Mouse (Mus musculus): ENCODE data around the gene Gm16181. TPM values are rescaled to one million over a fixed set of nuclear protein-coding genes. Genes with fewer than 3 reads are reported as not detected.
"Not testable (repeated sequence)": the region's sequence is repeated elsewhere in the genome, so short reads cannot be mapped to it uniquely, and the experiment has no call there.

Gene Gm16181
- polyA plus RNA-seq, 1 experiment from 2014 or later, result 0.79 TPM

DNA sequence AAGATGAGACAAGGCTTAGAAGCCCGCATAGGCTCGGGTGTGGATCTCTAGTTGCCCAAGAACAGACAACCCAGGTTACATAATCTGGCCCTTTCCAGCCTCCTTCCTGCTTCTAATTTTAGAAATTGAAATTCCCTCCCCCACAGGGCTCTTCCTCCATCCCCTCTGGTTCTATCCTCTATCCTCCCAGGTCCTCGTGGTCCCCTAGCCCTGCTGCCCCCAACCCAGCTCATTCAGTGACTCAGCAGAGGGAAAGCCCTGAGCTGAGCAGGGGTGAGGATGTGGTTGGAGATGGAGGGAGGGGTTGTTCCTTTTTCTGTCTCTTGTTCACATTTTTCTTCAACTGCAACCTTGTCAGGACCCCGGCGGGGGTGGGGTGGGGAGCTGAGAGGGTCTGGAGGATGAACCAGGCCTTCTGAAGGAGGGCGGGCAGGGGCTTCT is 1.0 kb upstream of the Gm16181 start:
- no peak overlapping the region for H3K4me2 ChIP-seq (replicated peaks)
- H3K27me3 ChIP-seq, result no peaks in the 10 kb centered on the region
- H3K27ac ChIP-seq, result no peak overlapping the region
- ATAC-seq, result no peak
- no peaks in the 10 kb centered on the region for H3K9me3 ChIP-seq
- H3K4me3 ChIP-seq (replicated peaks), result no peak overlapping the region
- H3K36me3 ChIP-seq, result peaks cover 37% of the 10 kb centered on the region
- 93% methylated on average over 6 of the region's 6 CpGs for WGBS
- no peak overlapping the region for H3K9ac ChIP-seq (replicated peaks)
- H3K4me1 ChIP-seq (replicated peaks), result no peaks in the 10 kb centered on the region

DNA sequence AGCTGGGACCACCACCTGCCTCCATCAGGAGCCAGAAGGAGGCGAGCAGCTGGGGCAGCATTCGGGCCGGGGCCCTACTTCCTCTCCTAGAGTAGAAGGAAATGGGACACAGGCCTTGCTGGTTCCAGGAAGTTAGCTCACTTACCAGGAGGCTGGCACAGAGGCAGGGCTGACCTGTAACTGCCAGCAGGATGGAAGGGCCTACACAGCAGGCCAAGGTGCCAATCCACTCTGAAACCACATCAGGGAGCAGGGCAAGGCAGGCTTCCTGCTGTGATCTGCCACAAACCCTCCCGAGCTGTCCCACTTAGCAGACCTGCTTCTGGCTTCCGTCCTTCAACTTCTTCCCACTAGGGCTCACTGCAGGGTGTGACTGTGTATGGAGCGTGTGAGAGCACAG is 1.7 kb downstream of the Gm16181 start:
- Histone ChIP-seq H3K27ac (no peak overlapping the region), H3K4me3 (replicated peaks) (no peak overlapping the region), H3K9ac (replicated peaks) (no peak overlapping the region), H3K4me2 (replicated peaks) (no peak overlapping the region), H3K9me3 (no peaks in the 10 kb centered on the region), H3K36me3 (peaks cover 51% of the 10 kb centered on the region), H3K4me1 (replicated peaks) (no peaks in the 10 kb centered on the region), H3K27me3 (no peaks in the 10 kb centered on the region)
- 80% methylated on average over 6 of the region's 6 CpGs for WGBS
- no peak for ATAC-seq

DNA sequence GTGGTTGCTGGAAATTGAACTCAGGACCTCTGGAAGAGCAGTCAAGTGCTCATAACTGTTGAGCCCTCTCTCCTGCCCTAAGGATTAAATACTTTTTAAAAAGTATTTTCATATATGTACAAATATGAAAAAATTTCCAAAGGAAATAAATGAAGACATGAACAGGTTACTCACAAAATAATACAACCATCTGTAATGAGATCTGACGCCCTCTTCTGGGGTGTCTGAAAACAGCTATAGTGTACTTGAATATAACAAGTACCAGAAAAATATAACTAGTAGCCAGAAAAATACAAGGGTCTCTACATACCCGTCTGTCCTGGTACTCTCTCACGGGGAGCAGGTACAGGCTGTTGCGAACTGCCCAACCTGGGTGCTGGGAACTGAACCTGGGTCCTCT is 4.0 kb downstream of the Gm16181 start:
- H3K36me3 ChIP-seq, result peaks cover 64% of the 10 kb centered on the region
- H3K27me3 ChIP-seq, result no peaks in the 10 kb centered on the region
- WGBS, result 93% methylated on average over 4 of the region's 4 CpGs
- no peak overlapping the region for H3K4me3 ChIP-seq (replicated peaks)
- no peak overlapping the region for H3K27ac ChIP-seq
- H3K4me2 ChIP-seq (replicated peaks), result no peak overlapping the region
- H3K9ac ChIP-seq (replicated peaks), result no peak overlapping the region
- H3K9me3 ChIP-seq, result no peaks in the 10 kb centered on the region
- no peaks in the 10 kb centered on the region for H3K4me1 ChIP-seq (replicated peaks)
- no peak for ATAC-seq

DNA sequence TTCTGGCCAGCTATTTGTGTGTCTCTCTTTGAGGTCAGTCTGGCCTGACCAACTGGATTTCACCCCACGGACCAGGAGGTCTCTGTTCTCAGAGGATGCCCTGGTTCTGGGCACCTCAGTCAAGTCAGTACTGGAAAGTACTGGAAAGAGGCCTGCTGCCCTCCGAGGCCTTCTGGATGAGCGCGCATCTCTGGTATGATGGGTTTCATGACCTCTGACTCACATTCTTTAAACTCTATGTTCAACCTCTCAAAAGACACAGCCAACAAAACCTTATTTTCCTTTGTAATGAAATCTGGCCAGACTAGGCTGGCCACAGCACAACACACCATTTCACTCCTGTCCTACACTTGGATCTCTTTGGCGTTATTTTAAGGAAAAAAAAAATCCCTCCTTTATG is 4.8 kb downstream of the Gm16181 start:
- H3K9ac ChIP-seq (replicated peaks), result no peak overlapping the region
- no peaks in the 10 kb centered on the region for H3K4me1 ChIP-seq (replicated peaks)
- ATAC-seq, result no peak
- H3K36me3 ChIP-seq, result peaks cover 63% of the 10 kb centered on the region
- H3K27ac ChIP-seq, result no peak overlapping the region
- no peaks in the 10 kb centered on the region for H3K27me3 ChIP-seq
- no peaks in the 10 kb centered on the region for H3K9me3 ChIP-seq
- H3K4me2 ChIP-seq (replicated peaks), result no peak overlapping the region
- H3K4me3 ChIP-seq (replicated peaks), result no peak overlapping the region
- 97% methylated on average over 5 of the region's 5 CpGs for WGBS

DNA sequence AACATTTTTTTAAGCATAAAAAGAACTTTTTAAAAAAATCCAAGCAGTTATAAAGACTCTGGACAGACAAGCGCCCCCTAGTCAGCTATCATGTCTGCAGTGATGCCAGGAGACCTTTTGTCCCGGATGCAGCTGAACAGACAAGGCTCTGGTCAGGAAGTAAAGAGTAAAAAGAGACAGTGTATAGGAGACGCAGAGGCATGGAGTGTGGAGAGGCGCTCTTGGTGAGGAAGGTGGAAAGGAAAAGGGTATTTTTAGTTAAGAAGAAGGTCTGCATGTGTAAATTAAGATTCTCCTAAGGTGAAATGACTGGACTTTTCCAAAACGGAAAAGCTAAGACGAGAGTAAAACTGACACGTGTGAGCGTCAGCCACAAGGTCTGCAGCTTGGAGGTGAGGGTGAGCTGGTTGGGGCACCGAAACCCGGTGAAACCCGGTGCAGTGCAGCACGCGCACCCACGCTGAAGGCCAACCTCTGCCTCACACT is 6.0 kb downstream of the Gm16181 start:
- no peak overlapping the region for H3K4me3 ChIP-seq (replicated peaks)
- ATAC-seq, result no peak
- no peak overlapping the region for H3K27ac ChIP-seq
- no peaks in the 10 kb centered on the region for H3K27me3 ChIP-seq
- H3K9me3 ChIP-seq, result no peaks in the 10 kb centered on the region
- peaks cover 62% of the 10 kb centered on the region for H3K36me3 ChIP-seq
- H3K4me1 ChIP-seq (replicated peaks), result peaks cover under 1% of the 10 kb centered on the region; the same call in 1 of the 2 replicates
- H3K4me2 ChIP-seq (replicated peaks), result no peak overlapping the region
- H3K9ac ChIP-seq (replicated peaks), result no peak overlapping the region
- WGBS, result 89% methylated on average over 14 of the region's 14 CpGs

DNA sequence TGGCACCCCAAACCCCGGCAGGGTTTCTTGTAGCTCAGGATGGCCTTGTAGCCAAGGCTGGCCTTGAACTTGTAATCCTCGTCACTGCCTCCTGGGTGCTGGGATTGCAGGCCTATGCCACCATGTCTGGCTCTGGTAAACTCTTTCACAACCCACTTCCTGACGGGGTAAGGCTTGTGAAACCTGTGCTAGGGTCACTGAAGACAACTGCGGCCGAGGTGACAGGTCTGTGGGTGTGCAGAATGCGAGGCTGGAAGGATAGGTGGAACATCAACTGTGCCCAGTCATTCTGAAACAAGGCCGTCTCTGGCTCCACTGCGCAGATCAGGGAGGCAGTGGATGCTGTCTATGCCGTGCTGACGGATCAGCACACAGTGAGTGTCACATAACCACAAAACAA is 10.4 kb downstream of the Gm16181 start:
- Histone ChIP-seq H3K27ac (no peak overlapping the region), H3K27me3 (no peaks in the 10 kb centered on the region), H3K4me3 (replicated peaks) (no peak overlapping the region), H3K4me2 (replicated peaks) (no peak overlapping the region), H3K9me3 (no peaks in the 10 kb centered on the region), H3K36me3 (peaks cover 49% of the 10 kb centered on the region), H3K4me1 (replicated peaks) (peaks cover 21% of the 10 kb centered on the region), H3K9ac (replicated peaks) (no peak overlapping the region)
- ATAC-seq, result no peak
- 95% methylated on average over 10 of the region's 10 CpGs for WGBS

DNA sequence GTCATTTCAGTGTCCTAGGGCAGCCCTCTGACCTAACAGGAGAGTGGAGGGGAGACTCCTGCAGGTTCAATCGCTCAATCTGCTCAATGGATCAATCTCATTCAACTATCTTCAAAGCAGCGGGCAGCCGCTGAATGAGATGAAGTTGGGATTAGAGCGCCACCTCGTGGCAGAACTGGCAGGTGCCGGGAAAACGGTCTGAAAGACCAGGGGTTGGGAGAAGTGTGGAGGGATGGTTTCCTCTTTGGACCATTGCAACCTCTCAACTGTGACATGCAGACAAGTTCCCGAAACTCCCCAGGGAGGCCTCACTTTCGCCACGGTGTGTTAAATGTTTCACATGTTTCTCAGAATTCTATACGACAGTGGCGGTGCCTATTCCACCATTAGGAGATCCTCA is 11.4 kb downstream of the Gm16181 start:
- ATAC-seq, result no peak
- H3K4me2 ChIP-seq (replicated peaks), result peak overlapping the region; percentile 23; the same call in 1 of the 2 replicates
- H3K9ac ChIP-seq (replicated peaks), result peak overlapping the region; percentile 32; the same call in 1 of the 2 replicates
- 12% methylated on average over 12 of the region's 12 CpGs for WGBS
- no peak overlapping the region; the same call in 1 of the 2 replicates for H3K4me3 ChIP-seq (replicated peaks)
- H3K27ac ChIP-seq, result no peak overlapping the region
- H3K4me1 ChIP-seq (replicated peaks), result peaks cover 28% of the 10 kb centered on the region
- peaks cover 45% of the 10 kb centered on the region for H3K36me3 ChIP-seq
- H3K9me3 ChIP-seq, result no peaks in the 10 kb centered on the region
- H3K27me3 ChIP-seq, result no peaks in the 10 kb centered on the region

DNA sequence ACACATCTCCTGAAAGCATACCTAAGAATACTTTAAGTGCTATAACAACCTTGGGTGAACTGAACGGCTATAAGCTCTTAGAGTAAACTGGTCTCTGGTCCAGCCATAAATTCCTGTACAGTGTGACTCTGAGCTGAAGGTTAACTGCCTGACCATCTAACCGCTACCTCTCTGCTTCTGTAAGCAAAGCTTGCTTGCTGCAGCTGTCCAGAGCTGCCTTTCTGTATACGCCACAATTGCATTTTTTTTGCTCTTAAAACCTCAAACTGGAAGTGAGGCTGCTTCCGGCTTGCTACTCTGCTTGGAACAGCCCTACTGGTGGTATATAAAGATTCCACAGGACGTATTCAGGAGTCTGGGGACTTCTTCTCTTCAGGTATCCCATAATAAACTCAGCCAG is 12.0 kb downstream of the Gm16181 start:
- WGBS, result 88% methylated on average over 5 of the region's 5 CpGs
- Histone ChIP-seq H3K4me1 (replicated peaks) (peaks cover 33% of the 10 kb centered on the region), H3K9ac (replicated peaks) (no peak overlapping the region), H3K4me3 (replicated peaks) (no peak overlapping the region), H3K4me2 (replicated peaks) (no peak overlapping the region), H3K27me3 (no peaks in the 10 kb centered on the region), H3K36me3 (peaks cover 39% of the 10 kb centered on the region), H3K9me3 (no peaks in the 10 kb centered on the region), H3K27ac (no peak overlapping the region)
- no peak for ATAC-seq

DNA sequence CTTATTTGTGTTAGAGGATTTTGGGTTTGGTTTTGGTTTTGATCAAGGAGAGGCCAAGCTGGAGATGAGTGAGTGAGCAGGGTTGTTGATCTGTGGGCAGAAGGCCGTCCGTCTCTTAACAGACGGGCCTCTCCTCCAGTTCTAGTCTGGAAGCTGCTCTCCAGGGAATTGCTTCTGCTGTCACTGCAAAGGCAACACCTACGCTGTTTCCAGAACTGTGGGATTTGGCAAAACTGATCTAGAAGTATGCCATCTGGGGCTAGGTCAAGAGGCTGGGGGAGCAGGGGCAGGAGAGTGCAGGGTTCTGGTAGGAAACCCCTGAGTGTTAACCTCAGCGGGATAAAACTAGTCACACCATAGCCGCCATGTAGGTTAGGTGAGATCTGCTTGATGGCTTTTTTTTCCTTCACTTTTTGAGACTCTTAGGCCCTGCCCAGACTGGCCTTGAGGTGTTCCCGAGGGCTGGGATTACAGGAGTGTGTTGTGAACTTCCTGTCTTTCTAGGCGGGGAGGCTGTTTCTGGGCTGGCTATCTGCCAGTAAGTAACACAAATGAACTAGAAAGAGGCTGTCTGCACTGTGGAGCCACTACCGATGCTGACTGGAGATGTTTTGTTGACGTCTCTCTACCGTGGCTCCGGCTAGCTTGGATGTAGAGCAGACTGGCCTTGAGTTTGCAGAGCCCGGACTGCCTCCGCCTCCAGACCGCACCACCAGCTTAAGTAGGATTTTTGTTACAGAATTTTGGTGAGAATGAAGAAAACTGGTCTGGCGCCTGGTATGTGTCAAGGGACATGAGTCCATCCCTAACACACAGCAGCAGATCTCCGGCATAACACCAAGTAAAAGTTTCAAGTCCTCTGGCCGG is 12.7 kb downstream of the Gm16181 start, which contains the start of gene Atp6v1g2:
Gene Atp6v1g2 (plus strand): TSS at position 547 of the 867 bp plus-strand sequence.
- Histone ChIP-seq H3K4me1 (replicated peaks) (peaks cover 33% of the 10 kb centered on the region), H3K27me3 (no peaks in the 10 kb centered on the region), H3K27ac (peak within 1 kb of the TSS; percentile 95; the same call in 1 of the 2 replicates), H3K4me3 (replicated peaks) (peak within 1 kb of the TSS; percentile 62), H3K36me3 (peaks cover 32% of the 10 kb centered on the region), H3K9me3 (no peaks in the 10 kb centered on the region), H3K9ac (replicated peaks) (peak within 1 kb of the TSS; percentile 86), H3K4me2 (replicated peaks) (peak within 1 kb of the TSS; percentile 96)
- ATAC-seq, result no peak
- 85% methylated on average over 18 of the region's 18 CpGs for WGBS

DNA sequence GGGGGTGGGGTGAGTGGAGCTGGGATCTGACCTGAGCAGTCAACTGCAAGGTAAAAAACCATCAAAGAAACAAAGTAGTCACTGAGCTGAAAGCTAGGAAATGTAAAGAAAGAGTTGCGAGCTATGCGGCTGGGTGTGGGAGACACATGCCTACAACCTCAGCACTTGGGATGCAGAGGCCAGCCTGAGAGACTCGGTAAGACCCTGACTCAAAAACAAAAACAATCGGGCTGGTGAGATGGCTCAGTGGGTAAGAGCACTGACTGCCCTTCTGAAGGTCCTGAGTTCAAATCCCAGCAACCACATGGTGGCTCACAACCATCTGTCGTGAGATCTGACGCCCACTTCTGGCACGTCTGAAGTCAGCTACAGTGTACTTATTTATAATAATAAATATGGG is 13.5 kb downstream of the Gm16181 start:
- not testable (repeated sequence) for H3K9ac ChIP-seq (replicated peaks); H3K9me3 ChIP-seq; H3K27ac ChIP-seq; ATAC-seq; H3K27me3 ChIP-seq
- WGBS, result 88% methylated on average over 7 of the region's 7 CpGs
- Histone ChIP-seq H3K4me1 (replicated peaks) (peaks cover 33% of the 10 kb centered on the region), H3K4me2 (replicated peaks) (peak overlapping the region; percentile 96), H3K36me3 (peaks cover 25% of the 10 kb centered on the region), H3K4me3 (replicated peaks) (peak overlapping the region; percentile 62; the same call in 1 of the 2 replicates)

DNA sequence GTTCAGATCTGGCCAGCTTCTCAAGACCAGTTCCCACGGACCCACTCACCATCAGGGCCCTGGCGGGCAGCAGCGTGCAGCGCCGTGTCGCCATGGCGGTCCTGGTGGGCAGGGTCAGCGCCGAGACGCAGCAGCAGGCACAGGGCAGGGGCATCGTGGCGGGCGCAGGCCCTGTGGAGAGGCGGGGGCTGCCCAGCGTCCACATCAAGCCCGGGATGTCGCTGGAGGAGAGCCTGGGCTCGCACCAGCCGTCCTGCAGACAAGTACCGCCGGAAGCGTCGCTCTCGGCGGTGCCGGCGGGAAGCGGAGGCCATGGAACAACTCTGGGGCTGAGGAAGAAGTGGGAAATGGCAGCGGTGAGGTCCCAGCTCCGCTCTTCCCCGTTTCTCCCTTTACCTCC is 14.3 kb downstream of the Gm16181 start:
- Histone ChIP-seq H3K9ac (replicated peaks) (peak overlapping the region; percentile 86), H3K9me3 (no peaks in the 10 kb centered on the region), H3K4me2 (replicated peaks) (peak overlapping the region; percentile 96), H3K4me1 (replicated peaks) (peaks cover 33% of the 10 kb centered on the region), H3K36me3 (peaks cover 16% of the 10 kb centered on the region), H3K4me3 (replicated peaks) (peak overlapping the region; percentile 62), H3K27ac (peak overlapping the region; percentile 95), H3K27me3 (no peaks in the 10 kb centered on the region)
- 8% methylated on average over 31 of the region's 31 CpGs for WGBS
- no peak for ATAC-seq

DNA sequence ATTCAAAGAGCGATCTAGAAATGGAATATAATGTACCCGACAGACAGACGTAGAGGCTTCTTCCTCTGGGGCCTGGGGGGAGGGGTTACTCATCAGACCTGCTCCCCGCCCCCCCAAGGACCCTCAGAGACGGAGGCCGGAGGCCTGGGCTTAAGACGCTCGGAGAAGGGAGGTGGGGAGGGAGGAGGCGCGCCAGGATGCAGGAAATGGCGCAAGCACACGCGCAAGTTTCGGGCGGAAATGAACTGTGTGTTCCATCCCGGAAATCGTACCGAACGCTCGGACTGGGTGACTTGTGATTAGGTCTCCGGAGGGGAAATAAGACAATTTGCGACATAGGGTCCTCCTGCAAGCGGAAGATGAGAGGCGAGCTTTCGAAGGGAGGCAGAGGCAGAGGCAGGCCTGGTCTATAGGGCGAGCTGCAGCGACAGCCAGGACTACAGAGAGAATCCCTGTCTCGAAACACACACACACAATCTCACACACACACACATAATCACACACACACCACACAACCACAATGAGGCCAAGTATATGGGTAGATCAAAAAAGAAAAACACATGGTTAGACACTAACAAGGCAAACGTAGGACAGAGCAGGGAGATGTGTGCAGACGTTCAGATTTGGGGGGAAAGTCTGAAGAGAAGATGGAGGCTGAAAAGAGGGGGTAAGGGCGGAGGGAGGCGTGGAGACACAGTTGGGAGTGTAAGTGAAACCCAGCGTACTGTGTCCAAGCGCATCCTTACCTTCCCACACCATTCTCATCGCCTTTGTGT is 15.2 kb downstream of the Gm16181 start, which contains the start of gene Nfkbil1:
Gene Nfkbil1 (minus strand): TSS at position 179 of the 776 bp plus-strand sequence.
- Histone ChIP-seq H3K4me3 (replicated peaks) (peak within 1 kb of the TSS; percentile 62), H3K9ac (replicated peaks) (peak within 1 kb of the TSS; percentile 86), H3K36me3 (peaks cover 10% of the 10 kb centered on the region), H3K27me3 (no peaks in the 10 kb centered on the region), H3K27ac (peak within 1 kb of the TSS; percentile 95), H3K4me2 (replicated peaks) (peak within 1 kb of the TSS; percentile 96), H3K9me3 (no peaks in the 10 kb centered on the region), H3K4me1 (replicated peaks) (peaks cover 40% of the 10 kb centered on the region)
- under 1% methylated on average over 35 of the region's 35 CpGs for WGBS
- ATAC-seq, result peak; percentile 77

Measured in midbrain, embryonic 13.5 days (tissue).